Mouse (Mus musculus): ENCODE data around the gene Dapp1. TPM values are rescaled to one million over a fixed set of nuclear protein-coding genes. Genes with fewer than 3 reads are reported as not detected.
A peak's percentile ranks its signal among the peaks of the same experiment; 100 is the strongest.

Dapp1 gene
- polyA plus RNA-seq, 1 experiment from 2014 or later, result 2.9 TPM

DNA sequence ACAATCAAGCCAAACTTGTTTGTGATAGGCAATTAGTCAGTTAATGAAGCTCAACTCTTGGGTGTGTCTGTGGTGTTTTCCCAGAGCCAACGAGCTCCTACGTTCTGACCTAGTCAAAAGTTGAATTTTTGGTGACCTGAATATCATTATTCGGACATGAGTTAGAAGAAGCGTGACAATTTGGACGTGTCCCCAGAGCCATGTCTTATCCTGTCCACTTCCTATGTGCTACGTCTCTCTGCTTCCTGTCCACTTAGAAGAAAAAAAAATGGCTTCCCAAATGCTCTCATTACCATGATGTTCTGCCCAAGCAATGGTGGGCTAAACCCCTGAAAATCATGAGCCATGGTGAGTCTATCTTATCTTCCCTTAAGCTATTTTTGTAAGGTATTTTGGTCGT lies 21.9 kb upstream of the Dapp1 start:
- peaks cover 18% of the 10 kb centered on the region for H3K4me1 ChIP-seq (replicated peaks)
- H3K27me3 ChIP-seq, result no peaks in the 10 kb centered on the region
- no peak overlapping the region for H3K9ac ChIP-seq (replicated peaks)
- no peak overlapping the region for H3K4me3 ChIP-seq (replicated peaks)
- WGBS, result 85% methylated on average over 7 of the region's 7 CpGs
- no peak for ATAC-seq (ENCODE audit: insufficient number of reproducible peaks, insufficient read depth, low FRiP score, low TSS enrichment, low read depth)
- no peaks in the 10 kb centered on the region for H3K36me3 ChIP-seq
- H3K9me3 ChIP-seq, result peaks cover 8% of the 10 kb centered on the region; the same call in 1 of the 2 replicates
- no peak overlapping the region for H3K4me2 ChIP-seq
- no peak overlapping the region for H3K27ac ChIP-seq

DNA sequence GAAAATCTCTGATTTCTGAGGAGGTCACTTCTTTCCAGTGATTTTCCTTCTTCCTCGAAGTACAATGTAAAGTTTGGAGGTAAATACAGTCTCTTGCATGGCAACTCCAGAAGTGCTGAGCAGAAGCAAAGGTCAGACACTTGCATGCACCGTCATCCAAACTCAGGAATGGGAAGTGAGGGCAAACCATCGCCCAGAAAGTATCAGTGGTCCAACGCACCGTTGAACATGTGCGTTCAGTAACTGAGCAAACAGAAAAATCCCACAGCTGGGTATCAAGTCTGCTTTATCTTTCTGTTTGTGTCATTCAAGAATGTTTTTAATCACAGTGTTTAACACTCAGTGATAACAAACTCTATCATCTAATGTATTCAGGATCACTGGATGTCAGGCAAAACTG lies 21.2 kb upstream of the Dapp1 start:
- Histone ChIP-seq H3K9ac (replicated peaks) (no peak overlapping the region), H3K4me2 (no peak overlapping the region), H3K4me3 (replicated peaks) (no peak overlapping the region), H3K27ac (no peak overlapping the region), H3K4me1 (replicated peaks) (peaks cover 18% of the 10 kb centered on the region), H3K9me3 (peaks cover 8% of the 10 kb centered on the region; the same call in 1 of the 2 replicates), H3K36me3 (no peaks in the 10 kb centered on the region), H3K27me3 (no peaks in the 10 kb centered on the region)
- ATAC-seq (ENCODE audit: insufficient number of reproducible peaks, insufficient read depth, low FRiP score, low TSS enrichment, low read depth), result no peak
- 89% methylated on average over 6 of the region's 6 CpGs for WGBS

- no peaks in the 10 kb centered on the region for H3K27me3 ChIP-seq
- 53% methylated on average over 4 of the region's 4 CpGs for WGBS
- no peaks in the 10 kb centered on the region for H3K36me3 ChIP-seq
- no peak overlapping the region for H3K9ac ChIP-seq (replicated peaks)
- no peak overlapping the region for H3K4me3 ChIP-seq (replicated peaks)
- H3K27ac ChIP-seq, result no peak overlapping the region
- H3K4me1 ChIP-seq (replicated peaks), result peaks cover 18% of the 10 kb centered on the region
- no peak for ATAC-seq (ENCODE audit: insufficient number of reproducible peaks, insufficient read depth, low FRiP score, low TSS enrichment, low read depth)
- H3K9me3 ChIP-seq, result peaks cover 8% of the 10 kb centered on the region; the same call in 1 of the 2 replicates
- no peak overlapping the region for H3K4me2 ChIP-seq
Observed at GRCm38 (mm10) chr3:138001865-138002264, 20.5 kb upstream of the Dapp1 start.

DNA sequence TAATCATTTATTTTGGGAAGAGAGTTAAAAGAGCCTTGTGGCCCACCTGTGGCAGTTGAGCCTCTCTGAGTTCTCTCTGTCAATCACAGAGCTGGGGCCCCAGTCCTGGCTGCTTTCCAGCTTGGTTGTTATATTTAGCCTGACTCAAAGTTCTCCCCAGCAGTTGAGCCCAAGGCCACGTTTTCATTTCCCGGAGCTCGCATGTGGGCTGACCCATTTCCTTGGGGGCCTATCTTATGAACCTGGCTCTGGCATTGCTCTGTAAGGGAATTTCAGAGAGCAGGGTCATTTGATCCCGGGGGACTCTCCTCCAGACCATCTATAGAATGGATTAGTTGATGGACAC lies 19.4 kb upstream of the Dapp1 start:
- Histone ChIP-seq H3K27ac (no peak overlapping the region), H3K9me3 (peaks cover 8% of the 10 kb centered on the region; the same call in 1 of the 2 replicates), H3K9ac (replicated peaks) (no peak overlapping the region), H3K36me3 (no peaks in the 10 kb centered on the region), H3K4me3 (replicated peaks) (no peak overlapping the region), H3K4me1 (replicated peaks) (peaks cover 18% of the 10 kb centered on the region), H3K27me3 (no peaks in the 10 kb centered on the region), H3K4me2 (no peak overlapping the region)
- no peak for ATAC-seq (ENCODE audit: insufficient number of reproducible peaks, insufficient read depth, low FRiP score, low TSS enrichment, low read depth)
- 64% methylated on average over 4 of the region's 4 CpGs for WGBS

DNA sequence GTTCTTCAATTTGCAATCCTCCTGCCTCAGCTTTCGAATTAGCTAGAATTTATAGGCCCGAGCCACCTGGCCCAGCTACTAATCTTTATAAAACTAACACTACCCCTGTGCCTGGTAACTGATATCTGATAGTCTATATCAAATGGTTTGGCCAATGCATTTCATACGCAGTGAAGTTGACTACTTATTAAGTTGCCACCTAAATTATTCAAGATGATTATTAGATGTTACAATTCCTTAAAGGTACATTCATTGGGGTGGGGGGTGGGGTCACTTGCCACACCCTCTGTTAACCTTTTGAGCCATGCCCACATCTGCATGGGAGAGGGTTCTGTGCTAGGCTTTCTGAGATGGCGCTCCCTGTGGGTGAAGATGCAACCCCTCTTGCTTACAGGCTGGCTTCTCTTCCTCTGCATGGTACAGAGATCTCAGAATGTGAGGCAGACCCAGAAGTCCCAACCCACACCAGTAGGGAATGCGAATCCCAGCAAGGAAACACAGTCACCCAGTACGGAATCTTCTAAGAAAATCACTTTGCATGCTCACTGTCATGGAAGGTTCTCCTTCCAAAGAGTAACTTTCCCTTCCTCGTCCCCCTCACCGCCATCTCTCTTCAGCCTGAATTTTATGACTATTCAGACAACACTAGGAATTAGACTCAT lies 18.8 kb upstream of the Dapp1 start:
- Histone ChIP-seq H3K27me3 (no peaks in the 10 kb centered on the region), H3K4me1 (replicated peaks) (peaks cover 18% of the 10 kb centered on the region), H3K9ac (replicated peaks) (no peak overlapping the region), H3K4me2 (no peak overlapping the region), H3K27ac (no peak overlapping the region), H3K9me3 (peaks cover 4% of the 10 kb centered on the region; the same call in 1 of the 2 replicates), H3K36me3 (no peaks in the 10 kb centered on the region), H3K4me3 (replicated peaks) (no peak overlapping the region)
- no peak for ATAC-seq (ENCODE audit: insufficient number of reproducible peaks, insufficient read depth, low FRiP score, low TSS enrichment, low read depth)
- WGBS, result 89% methylated on average over 8 of the region's 8 CpGs

DNA sequence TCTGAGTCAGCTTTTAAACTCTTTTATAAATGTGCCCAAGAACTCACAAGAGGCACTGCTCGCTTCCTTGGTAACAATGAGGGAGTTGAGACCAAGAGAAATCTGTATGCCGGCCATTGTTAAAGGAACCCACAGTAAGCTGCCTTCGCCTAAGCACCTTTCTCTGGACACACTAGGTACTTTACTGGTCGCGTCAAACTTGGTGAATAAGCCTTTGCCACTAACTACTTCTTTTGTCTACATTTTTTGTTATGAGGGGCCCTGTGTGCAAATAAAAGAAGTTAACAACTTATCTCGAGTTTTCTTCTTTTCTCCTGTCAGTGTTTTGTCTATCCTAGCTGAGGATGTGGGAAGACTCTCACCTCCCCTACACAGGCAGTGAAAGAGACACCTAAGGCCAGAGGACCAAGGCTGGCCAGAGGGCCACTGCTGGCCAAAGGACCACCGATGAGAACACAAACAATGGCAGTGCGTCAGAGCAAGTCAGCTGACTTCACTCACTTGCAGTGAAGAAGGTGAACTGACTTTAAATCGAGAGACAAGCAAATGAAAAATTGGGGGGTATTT lies 18.0 kb upstream of the Dapp1 start:
- ATAC-seq (ENCODE audit: insufficient number of reproducible peaks, insufficient read depth, low FRiP score, low TSS enrichment, low read depth), result no peak
- H3K4me2 ChIP-seq, result no peak overlapping the region
- H3K9me3 ChIP-seq, result no peaks in the 10 kb centered on the region
- no peak overlapping the region for H3K4me3 ChIP-seq (replicated peaks)
- 80% methylated on average over 9 of the region's 9 CpGs for WGBS
- no peaks in the 10 kb centered on the region for H3K36me3 ChIP-seq
- H3K27me3 ChIP-seq, result no peaks in the 10 kb centered on the region
- H3K27ac ChIP-seq, result 0 out of 2 replicates have a peak overlapping the region, but pooled peaks have one; percentile 17
- peaks cover 21% of the 10 kb centered on the region for H3K4me1 ChIP-seq (replicated peaks)
- no peak overlapping the region for H3K9ac ChIP-seq (replicated peaks)

GRCm38 (mm10) chr3:137998491-137999223 lies 17.3 kb upstream of the Dapp1 start:
- H3K27ac ChIP-seq, result no peak overlapping the region
- H3K9me3 ChIP-seq, result no peaks in the 10 kb centered on the region
- no peak overlapping the region for H3K4me2 ChIP-seq
- H3K9ac ChIP-seq (replicated peaks), result no peak overlapping the region
- no peak for ATAC-seq (ENCODE audit: insufficient number of reproducible peaks, insufficient read depth, low FRiP score, low TSS enrichment, low read depth)
- 61% methylated on average over 14 of the region's 14 CpGs for WGBS
- peaks cover 21% of the 10 kb centered on the region for H3K4me1 ChIP-seq (replicated peaks)
- no peaks in the 10 kb centered on the region for H3K27me3 ChIP-seq
- no peak overlapping the region for H3K4me3 ChIP-seq (replicated peaks)
- H3K36me3 ChIP-seq, result no peaks in the 10 kb centered on the region

DNA sequence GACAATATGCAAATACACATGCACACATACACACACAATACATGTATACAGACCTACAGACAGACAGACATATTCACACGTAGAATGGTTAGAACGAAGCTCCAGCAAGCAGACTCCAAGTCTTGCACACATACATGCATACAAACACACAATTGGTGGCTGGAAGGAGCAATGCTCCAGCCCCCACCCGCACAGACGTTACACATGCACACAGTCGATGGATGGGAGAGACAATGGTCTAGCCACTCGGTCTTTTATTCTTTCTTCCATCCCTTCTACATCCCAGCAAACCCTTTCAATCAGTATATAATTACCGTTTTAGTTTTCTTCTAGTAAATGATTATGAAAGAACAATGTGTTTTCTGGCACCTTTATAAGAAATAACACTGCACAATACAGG lies 14.1 kb upstream of the Dapp1 start:
- Histone ChIP-seq H3K36me3 (no peaks in the 10 kb centered on the region), H3K4me1 (replicated peaks) (peaks cover 14% of the 10 kb centered on the region), H3K4me2 (no peak overlapping the region), H3K9me3 (no peaks in the 10 kb centered on the region), H3K9ac (replicated peaks) (no peak overlapping the region), H3K4me3 (replicated peaks) (no peak overlapping the region), H3K27ac (no peak overlapping the region), H3K27me3 (no peaks in the 10 kb centered on the region)
- WGBS, result 84% methylated on average over 7 of the region's 7 CpGs
- ATAC-seq (ENCODE audit: insufficient number of reproducible peaks, insufficient read depth, low FRiP score, low TSS enrichment, low read depth), result no peak

- Histone ChIP-seq H3K9ac (replicated peaks) (no peak overlapping the region), H3K4me2 (no peak overlapping the region), H3K36me3 (no peaks in the 10 kb centered on the region), H3K9me3 (no peaks in the 10 kb centered on the region), H3K4me3 (replicated peaks) (no peak overlapping the region), H3K27ac (no peak overlapping the region), H3K27me3 (no peaks in the 10 kb centered on the region), H3K4me1 (replicated peaks) (peaks cover 10% of the 10 kb centered on the region)
- WGBS, result 93% methylated on average over 2 of the region's 2 CpGs
- no peak for ATAC-seq (ENCODE audit: insufficient number of reproducible peaks, insufficient read depth, low FRiP score, low TSS enrichment, low read depth)
Observed at GRCm38 (mm10) chr3:137994196-137994595, 12.9 kb upstream of the Dapp1 start.

DNA sequence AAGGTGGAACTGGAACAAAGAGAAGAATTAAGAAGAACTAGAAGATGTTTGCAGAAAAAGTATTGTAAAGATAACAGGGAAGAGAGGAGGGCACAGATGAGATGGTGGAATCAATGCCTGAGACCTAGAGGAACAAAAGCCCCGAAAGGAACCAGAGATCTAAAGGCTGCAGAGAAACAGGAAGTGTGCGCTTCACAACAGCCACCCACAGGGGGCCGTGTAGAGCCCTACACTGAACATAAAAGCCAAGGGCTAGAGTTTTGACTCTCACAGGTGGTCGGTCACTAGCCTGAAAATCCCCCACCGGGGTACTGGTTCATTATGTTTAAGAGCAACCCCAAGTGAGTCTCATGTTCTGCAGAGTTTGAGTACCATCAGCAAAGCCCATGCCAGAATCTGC lies 11.0 kb upstream of the Dapp1 start:
- no peak overlapping the region for H3K4me3 ChIP-seq (replicated peaks)
- 0 out of 2 replicates have a peak, but pooled peaks cover 3% of the 10 kb centered on the region for H3K4me1 ChIP-seq (replicated peaks)
- no peaks in the 10 kb centered on the region for H3K27me3 ChIP-seq
- no peak overlapping the region for H3K27ac ChIP-seq
- no peaks in the 10 kb centered on the region for H3K9me3 ChIP-seq
- 75% methylated on average over 5 of the region's 5 CpGs for WGBS
- no peak for ATAC-seq (ENCODE audit: insufficient number of reproducible peaks, insufficient read depth, low FRiP score, low TSS enrichment, low read depth)
- H3K36me3 ChIP-seq, result no peaks in the 10 kb centered on the region
- H3K9ac ChIP-seq (replicated peaks), result no peak overlapping the region
- no peak overlapping the region for H3K4me2 ChIP-seq

DNA sequence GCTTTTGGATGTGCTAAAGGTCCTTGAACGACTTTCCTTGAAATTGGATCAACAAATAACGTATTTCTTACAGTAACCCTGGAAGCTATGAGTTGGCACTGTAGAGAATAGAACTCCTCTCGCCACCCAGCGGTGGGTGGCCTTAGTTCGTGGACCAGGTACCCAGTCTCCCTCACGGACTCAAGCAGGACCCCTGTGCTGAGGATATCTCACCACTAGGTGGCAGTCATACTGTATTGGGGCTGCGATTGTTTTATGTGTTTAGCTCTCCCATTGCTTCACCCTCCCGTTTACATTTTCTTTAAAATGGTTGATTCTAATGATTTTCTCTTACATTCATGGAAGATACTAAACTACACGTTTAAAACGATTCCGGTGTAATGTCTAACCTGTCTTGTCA lies 9.8 kb upstream of the Dapp1 start:
- H3K36me3 ChIP-seq, result no peaks in the 10 kb centered on the region
- ATAC-seq (ENCODE audit: insufficient number of reproducible peaks, insufficient read depth, low FRiP score, low TSS enrichment, low read depth), result peak; percentile 86
- H3K9me3 ChIP-seq, result no peaks in the 10 kb centered on the region
- 0 out of 2 replicates have a peak, but pooled peaks cover 3% of the 10 kb centered on the region for H3K4me1 ChIP-seq (replicated peaks)
- H3K4me2 ChIP-seq, result no peak overlapping the region
- WGBS, result 18% methylated on average over 11 of the region's 11 CpGs
- no peaks in the 10 kb centered on the region for H3K27me3 ChIP-seq
- H3K4me3 ChIP-seq (replicated peaks), result no peak overlapping the region
- no peak overlapping the region for H3K9ac ChIP-seq (replicated peaks)
- H3K27ac ChIP-seq, result no peak overlapping the region
